Mouse (Mus musculus): ENCODE measurements around the gene Lgals3bp.

DNA sequence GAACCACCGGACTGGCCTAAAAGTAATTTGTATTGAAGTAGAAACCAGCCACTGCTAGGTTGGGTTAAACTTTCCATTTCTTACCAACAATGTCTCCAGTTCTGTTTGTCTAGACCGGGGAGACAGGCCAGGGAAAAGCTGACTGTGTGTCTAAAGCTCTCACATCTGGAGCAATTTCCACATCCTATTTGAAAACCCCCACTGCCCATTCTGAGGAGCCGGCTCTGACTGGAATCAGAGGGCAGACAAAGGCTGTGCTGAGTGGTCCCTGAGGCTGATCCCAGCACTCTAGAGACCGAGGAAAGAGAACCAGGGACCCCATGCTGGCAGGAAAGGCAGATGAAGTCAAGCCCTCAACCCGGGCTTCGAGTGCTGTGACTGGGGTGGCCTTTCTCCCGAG, 29.3 kb downstream of the Lgals3bp start:
- no peak for TF ChIP-seq CTCF (IDR thresholded peaks at IDR 0.05; ENCODE audit: extremely low read depth, insufficient read depth, insufficient read length, insufficient replicate concordance)
- TF ChIP-seq POLR2A (IDR thresholded peaks at IDR 0.05; ENCODE audit: low read depth, low read length): no peak
